ENCODE assay signal across 15 mouse cellular contexts in the genomic region with DNA sequence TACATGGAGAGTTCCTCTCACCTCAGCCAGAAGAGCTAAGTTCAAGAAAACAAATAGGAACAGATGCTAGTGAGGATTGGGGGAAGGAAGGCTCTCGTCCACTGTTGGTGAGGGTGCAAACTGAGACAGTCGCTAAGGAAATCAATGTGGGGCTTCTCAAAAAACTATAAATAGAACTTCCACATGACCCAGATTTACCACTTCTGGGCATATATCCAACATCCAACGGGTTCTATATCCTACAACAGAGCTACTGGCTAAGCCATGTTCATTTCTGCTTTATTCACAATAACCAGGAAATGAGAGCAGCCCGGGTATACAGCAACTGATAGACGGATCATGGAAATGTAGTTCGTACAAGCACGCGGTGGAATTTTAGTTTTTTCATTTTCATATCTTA.
DNase-seq lines count a peak whose midpoint lies in the region; ATAC-seq and TF ChIP-seq lines count a peak whose summit lies in the region.
"Had no signal": no experiment of that assay in that cellular context is flagged by ENCODE, and none has a peak within 500 bp of the region (broad histone marks: within the 10 kb centered on the region; RNA-seq: fewer than 3 reads in every experiment).

No protein-coding gene starts in this region.

- H3K4me2 ChIP-seq in embryonic facial prominence, embryonic 14.5 days (ENCODE audit: low read depth, low read length) = no peak overlapping the region
- H3K4me2 ChIP-seq in kidney, postnatal 0 days (ENCODE audit: low read length) = no peak overlapping the region
- H3K4me2 ChIP-seq: embryonic facial prominence, embryonic 13.5 days; midbrain, embryonic 12.5 days; stomach, embryonic 15.5 days had no signal

- 0 out of 2 replicates have a peak, but pooled peaks cover 4% of the 10 kb centered on the region for H3K4me1 ChIP-seq in embryonic facial prominence, embryonic 14.5 days (ENCODE audit: control insufficient read depth, insufficient read depth, low read length)
- no peaks in the 10 kb centered on the region for H3K4me1 ChIP-seq in embryonic facial prominence, embryonic 10.5 days
- no peaks in the 10 kb centered on the region for H3K4me1 ChIP-seq in kidney, postnatal 0 days (replicated peaks; ENCODE audit: insufficient read depth, low read length)
- H3K4me1 ChIP-seq: embryonic facial prominence, embryonic 13.5 days; midbrain, embryonic 12.5 days had no signal

- 57% methylated on average over 8 of the region's 8 CpGs for WGBS in embryonic facial prominence, embryonic 14.5 days
- WGBS in embryonic facial prominence, embryonic 10.5 days = 93% methylated on average over 8 of the region's 8 CpGs
- 59% methylated on average over 8 of the region's 8 CpGs for WGBS in kidney, postnatal 0 days

- H3K9ac ChIP-seq in embryonic facial prominence, embryonic 14.5 days (ENCODE audit: low read depth, low read length) = no peak overlapping the region
- H3K9ac ChIP-seq in kidney, postnatal 0 days (ENCODE audit: low read depth, low read length) = no peak overlapping the region
- H3K9ac ChIP-seq: embryonic facial prominence, embryonic 13.5 days; midbrain, embryonic 12.5 days; stomach, embryonic 15.5 days had no signal

- TF ChIP-seq CTCF in kidney, postnatal 0 days (IDR thresholded peaks at IDR 0.05; ENCODE audit: low read depth) = no peak
- no peak for TF ChIP-seq CTCF in brain, embryonic 14.5 days (IDR thresholded peaks at IDR 0.05; ENCODE audit: borderline replicate concordance, extremely low read depth, insufficient read depth, insufficient read length)

- peak; percentile 53; the same call in 1 of the 2 replicates for ATAC-seq in embryonic facial prominence, embryonic 14.5 days (ENCODE audit: low read depth)
- ATAC-seq in kidney, postnatal 0 days (replicated peaks; ENCODE audit: low FRiP score, low read depth) = no peak

- H3K27me3 ChIP-seq in embryonic facial prominence, embryonic 14.5 days (replicated peaks; ENCODE audit: control insufficient read depth, insufficient read depth, low read length) = no peaks in the 10 kb centered on the region
- H3K27me3 ChIP-seq in embryonic facial prominence, embryonic 10.5 days (replicated peaks; ENCODE audit: low read depth, poor library complexity, severe bottlenecking) = no peaks in the 10 kb centered on the region
- H3K27me3 ChIP-seq in kidney, postnatal 0 days (ENCODE audit: insufficient read depth, low read length) = no peaks in the 10 kb centered on the region
- H3K27me3 ChIP-seq: embryonic facial prominence, embryonic 13.5 days; midbrain, embryonic 12.5 days; stomach, embryonic 15.5 days had no signal

- TF ChIP-seq POLR2A in brain, embryonic 14.5 days (IDR thresholded peaks at IDR 0.05; ENCODE audit: borderline replicate concordance, extremely low read depth, insufficient read depth, insufficient read length, poor library complexity, severe bottlenecking) = no peak

- DNase-seq in embryonic facial prominence, embryonic 14.5 days (ENCODE audit: low spot score) = peak; percentile 78
- DNase-seq in embryonic facial prominence, embryonic 10.5 days (ENCODE audit: low spot score) = no peak
- DNase-seq in kidney, postnatal 0 days (ENCODE audit: low spot score) = peak; percentile 72
- no peak for DNase-seq in kidney, adult 9 months
- DNase-seq in 416B (ENCODE audit: low read depth) = peak; percentile 52
- DNase-seq in brain, embryonic 14.5 days (ENCODE audit: low read depth) = peak; percentile 47
- DNase-seq in left cerebral cortex, adult 18-20 months (ENCODE audit: low spot score in 2 of 2) = no peak
- no peak for DNase-seq in frontal cortex, adult 2 months (ENCODE audit: extremely low spot score in 1 of 2, low spot score in 1 of 2)
- DNase-seq: cerebellum, adult 8-10 months; heart, postnatal 14 days; kidney, postnatal 25 days had no signal

- H3K4me3 ChIP-seq in embryonic facial prominence, embryonic 14.5 days (ENCODE audit: low read depth, low read length) = no peak overlapping the region
- no peak overlapping the region for H3K4me3 ChIP-seq in embryonic facial prominence, embryonic 10.5 days
- H3K4me3 ChIP-seq in kidney, postnatal 0 days (replicated peaks; ENCODE audit: low read depth, low read length) = no peak overlapping the region
- H3K4me3 ChIP-seq: embryonic facial prominence, embryonic 13.5 days; midbrain, embryonic 12.5 days; stomach, embryonic 15.5 days had no signal

- H3K36me3 ChIP-seq in embryonic facial prominence, embryonic 14.5 days (ENCODE audit: control insufficient read depth, insufficient read depth, low read length) = no peaks in the 10 kb centered on the region
- no peaks in the 10 kb centered on the region; the same call in 1 of the 2 replicates for H3K36me3 ChIP-seq in embryonic facial prominence, embryonic 10.5 days (replicated peaks)
- no peaks in the 10 kb centered on the region for H3K36me3 ChIP-seq in kidney, postnatal 0 days (ENCODE audit: insufficient read depth, low read length)
- H3K36me3 ChIP-seq: midbrain, embryonic 12.5 days; stomach, embryonic 15.5 days had no signal

- H3K9me3 ChIP-seq in embryonic facial prominence, embryonic 14.5 days (ENCODE audit: control insufficient read depth, low read length) = no peaks in the 10 kb centered on the region
- no peaks in the 10 kb centered on the region for H3K9me3 ChIP-seq in embryonic facial prominence, embryonic 10.5 days
- H3K9me3 ChIP-seq in kidney, postnatal 0 days (replicated peaks; ENCODE audit: low read length) = no peaks in the 10 kb centered on the region
- H3K9me3 ChIP-seq: G1E; midbrain, embryonic 12.5 days; stomach, embryonic 15.5 days had no signal

- 0 out of 2 replicates have a peak overlapping the region, but pooled peaks have one; percentile 13 for H3K27ac ChIP-seq in embryonic facial prominence, embryonic 14.5 days (replicated peaks; ENCODE audit: low read depth, low read length)
- no peak overlapping the region for H3K27ac ChIP-seq in embryonic facial prominence, embryonic 10.5 days (replicated peaks)
- H3K27ac ChIP-seq in kidney, postnatal 0 days = no peak overlapping the region
- H3K27ac ChIP-seq: embryonic facial prominence, embryonic 13.5 days; midbrain, embryonic 12.5 days; stomach, embryonic 15.5 days had no signal

Comparison
In these comparisons a context has a peak if more than half of its experiments do, and no peak if none do; other contexts are left out.
1. DNase-seq: peak in embryonic facial prominence, embryonic 14.5 days (single experiment), kidney, postnatal 0 days (single experiment), 416B (single experiment) and brain, embryonic 14.5 days (single experiment); none in embryonic facial prominence, embryonic 10.5 days (single experiment), kidney, adult 9 months (single experiment), left cerebral cortex, adult 18-20 months (0 of 2) and frontal cortex, adult 2 months (0 of 2).